Mouse (Mus musculus) neural tube, embryonic 10.5 days (tissue): ENCODE measurements around the gene Cap2.

ENCODE experiments used
- DNase-seq: peaks from one replicate; pipeline ENCODE4 v3.0.0-alpha.2; 2017; ENCODE audit warnings: low spot score; ENCODE audit errors: extremely low spot score

Gene Cap2

DNA sequence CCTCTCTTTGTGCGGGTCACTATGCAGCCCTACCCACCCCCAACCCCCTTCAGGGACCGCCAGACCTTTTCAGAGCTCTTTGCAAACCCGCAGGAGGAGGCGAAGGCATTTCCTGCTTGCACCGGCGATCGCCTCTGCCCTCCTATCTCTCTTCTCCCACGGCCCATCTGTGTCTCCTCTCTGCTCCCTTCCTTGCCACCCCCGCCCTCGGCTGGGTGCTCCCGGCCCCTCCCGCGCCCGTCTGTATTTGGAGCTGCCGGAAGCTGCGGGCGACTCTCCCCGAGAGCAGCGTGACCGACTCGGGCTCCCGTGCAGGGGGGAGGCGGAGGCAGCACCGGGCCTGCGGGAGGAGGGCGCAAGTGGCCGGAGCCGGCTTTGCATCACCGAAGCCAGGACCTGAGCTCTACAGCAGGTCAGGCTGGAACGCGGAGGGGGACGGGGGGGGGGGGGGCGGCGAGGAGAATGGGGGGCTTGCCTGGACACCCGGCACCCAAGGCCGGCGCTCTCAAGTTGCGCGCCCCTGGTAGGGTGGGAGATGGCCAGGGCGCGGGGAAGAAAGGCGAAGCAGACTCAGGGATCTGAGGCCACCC lies at the start of gene Cap2:
Cap2 (plus strand) TSS at position 49 of the 590 bp plus-strand sequence.
- peak; percentile 74 for DNase-seq

DNA sequence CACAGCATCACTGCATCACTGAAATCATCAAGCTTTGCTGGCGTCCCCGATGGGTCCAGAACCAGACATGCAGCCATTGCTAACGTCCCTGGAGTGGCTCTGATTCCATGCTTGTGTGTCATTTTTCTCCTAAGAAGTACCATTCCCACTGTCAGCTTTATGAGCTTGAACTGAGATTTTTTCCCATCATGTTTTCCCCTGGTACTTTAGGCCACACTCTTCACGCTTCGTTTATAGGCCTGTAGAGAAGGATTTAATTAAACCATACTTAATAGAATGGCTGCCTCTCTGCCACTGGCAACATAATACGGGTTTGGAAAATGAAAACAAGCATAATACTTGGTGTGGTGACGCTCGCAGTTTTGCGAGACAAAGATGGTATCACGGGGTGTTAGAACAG lies 42.1 kb upstream of the Cap2 start:
- no peak for DNase-seq

DNA sequence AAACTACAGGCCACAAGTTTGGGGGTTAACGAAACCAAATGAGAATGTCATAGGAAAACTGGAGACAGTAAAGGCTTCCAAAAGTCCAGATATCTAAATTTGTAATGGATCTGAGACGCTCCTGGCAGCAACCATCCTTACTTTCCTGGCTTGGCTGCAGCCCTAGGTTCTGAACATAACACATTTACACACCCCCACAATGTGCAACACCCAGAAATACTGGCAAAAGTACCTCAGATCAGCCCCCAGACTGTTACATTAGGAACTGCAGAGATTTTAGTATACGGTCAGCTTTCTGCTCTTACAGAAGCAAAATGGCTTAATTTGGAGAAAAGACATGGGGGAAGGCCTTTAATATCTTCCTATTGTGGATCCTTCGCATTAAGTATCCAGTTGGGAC lies 39.4 kb upstream of the Cap2 start:
- no peak for DNase-seq

DNA sequence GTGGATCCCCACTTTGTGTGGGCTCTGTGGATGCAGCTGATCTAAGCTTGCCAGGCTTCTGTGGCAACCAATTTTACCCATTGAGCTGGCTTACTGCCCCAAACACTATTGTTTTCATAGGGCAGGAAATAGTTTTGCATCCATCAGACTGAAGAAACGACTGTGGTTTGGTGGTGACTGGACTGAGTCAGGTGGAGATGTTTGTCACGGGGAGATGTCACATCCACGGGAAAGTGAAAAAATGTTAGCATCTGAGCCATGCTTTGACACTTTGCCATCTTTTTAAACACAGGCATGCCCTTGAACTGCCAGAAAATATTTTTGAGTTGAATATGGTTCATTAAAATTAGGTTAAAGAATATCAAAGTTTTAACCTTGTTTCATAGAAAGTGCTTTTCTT lies 37.9 kb upstream of the Cap2 start:
- DNase-seq, result no peak

DNA sequence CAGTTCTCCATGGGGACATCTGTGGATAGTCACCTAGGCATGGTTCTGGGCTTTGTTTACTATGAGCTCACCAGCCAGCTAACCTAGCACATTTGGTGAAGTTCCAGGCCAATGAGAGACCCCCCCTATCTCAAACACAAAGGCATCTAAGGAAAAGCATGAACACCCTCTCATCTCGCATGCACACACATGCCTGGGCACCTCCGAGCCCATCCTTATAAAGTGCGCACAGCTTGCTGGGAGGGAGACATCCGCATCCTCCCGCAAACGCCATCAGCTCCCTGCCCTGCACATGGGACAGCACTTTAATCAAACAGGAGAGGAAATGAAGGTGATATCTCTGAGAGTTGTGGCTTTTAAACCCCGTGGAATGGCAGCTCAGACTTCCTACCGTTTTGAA lies 33.4 kb upstream of the Cap2 start:
- DNase-seq, result no peak

DNA sequence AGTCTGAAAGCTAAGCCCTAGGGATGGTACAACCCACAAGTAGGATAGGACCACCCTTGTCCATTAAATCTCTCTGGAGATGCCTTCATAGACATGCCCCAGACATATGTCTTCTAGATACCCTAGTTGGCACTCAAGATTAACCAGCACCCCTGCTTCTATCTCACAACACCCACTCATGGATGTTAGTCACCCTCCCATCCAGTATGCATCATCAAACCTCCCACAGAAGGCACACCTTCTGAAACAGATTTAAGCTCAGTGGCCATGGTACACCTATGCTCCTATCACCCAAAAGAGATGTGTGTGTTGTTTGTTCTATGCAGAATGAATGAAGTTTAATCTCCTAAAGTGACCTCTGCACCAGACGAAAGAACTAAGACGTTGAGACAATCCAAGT lies 32.1 kb upstream of the Cap2 start:
- no peak for DNase-seq

DNA sequence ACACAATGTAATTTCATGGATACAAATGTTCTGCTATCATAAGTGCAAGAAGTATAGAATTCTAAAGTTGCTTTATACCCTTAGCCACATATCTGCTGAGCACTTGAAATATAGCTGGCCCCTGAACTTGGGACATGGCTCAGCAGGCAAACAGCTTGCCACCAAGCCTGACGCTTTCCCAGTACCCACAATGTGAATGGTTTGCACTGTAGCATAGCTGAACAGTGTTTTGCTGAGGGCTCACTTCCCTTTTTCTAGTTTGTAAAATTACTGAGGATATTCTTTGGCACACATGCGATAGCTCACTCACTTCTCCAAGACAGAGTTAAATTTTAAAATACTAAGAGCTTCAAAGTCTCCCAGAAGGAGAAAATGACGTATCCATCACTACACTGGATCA lies 20.4 kb upstream of the Cap2 start:
- DNase-seq, result no peak

DNA sequence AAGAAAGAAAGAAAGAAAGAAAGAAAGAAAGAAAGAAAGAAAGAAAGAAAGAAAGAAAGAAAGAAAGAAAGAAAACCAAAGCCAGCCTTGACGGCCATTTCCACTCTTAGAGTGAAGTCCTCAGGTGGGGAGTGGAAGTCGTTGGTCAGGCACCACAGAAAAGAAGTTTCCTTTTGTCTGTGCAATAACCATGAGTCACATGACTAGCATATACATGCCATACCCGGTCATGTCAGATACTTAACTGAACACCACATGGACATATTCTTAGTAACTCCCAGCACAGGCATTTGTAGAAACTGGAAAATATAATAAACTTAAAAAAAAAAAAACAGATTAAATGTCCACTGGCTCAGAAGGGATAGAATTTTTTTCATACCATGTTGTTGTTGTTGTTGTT lies 16.0 kb upstream of the Cap2 start:
- DNase-seq, result no peak

DNA sequence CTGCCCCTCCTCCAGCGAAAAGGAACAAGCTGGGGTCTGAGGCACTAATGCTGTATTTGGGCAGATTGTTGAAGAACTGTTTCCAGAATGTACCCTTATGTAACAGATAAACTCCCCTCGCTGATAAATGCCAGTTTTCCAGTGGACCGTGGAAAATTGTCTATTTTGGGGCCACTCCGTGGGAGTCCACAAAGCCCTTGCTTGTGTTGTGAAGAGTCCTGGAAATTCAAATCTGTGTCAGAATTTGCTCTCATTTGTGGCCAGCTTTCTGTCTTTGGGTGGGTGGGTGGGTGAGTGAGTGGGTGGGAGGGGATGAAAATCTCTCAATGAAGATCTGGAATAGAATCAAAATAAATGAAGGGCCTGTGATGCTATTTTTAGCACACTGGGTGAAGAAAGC lies 13.5 kb upstream of the Cap2 start:
- DNase-seq, result no peak

DNA sequence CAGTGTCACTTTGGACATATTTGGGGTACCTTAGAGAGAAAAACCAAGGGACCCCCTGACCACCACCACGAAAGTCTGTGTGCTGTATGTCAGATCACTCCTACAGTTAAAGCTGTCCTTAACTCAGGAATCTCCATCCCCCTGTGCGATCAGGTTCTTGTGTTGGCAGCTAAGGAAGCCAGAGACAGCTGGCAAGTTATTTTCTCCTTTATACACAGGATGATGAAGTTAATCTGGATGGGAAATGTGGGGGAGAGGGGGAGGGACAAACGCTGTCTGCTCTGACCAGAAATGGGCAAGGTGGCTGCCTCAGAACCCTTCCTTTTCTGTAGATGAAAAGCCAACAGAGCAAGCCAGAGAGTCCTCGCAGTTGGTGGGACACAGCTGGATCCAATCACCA lies 11.0 kb upstream of the Cap2 start:
- DNase-seq, result no peak

DNA sequence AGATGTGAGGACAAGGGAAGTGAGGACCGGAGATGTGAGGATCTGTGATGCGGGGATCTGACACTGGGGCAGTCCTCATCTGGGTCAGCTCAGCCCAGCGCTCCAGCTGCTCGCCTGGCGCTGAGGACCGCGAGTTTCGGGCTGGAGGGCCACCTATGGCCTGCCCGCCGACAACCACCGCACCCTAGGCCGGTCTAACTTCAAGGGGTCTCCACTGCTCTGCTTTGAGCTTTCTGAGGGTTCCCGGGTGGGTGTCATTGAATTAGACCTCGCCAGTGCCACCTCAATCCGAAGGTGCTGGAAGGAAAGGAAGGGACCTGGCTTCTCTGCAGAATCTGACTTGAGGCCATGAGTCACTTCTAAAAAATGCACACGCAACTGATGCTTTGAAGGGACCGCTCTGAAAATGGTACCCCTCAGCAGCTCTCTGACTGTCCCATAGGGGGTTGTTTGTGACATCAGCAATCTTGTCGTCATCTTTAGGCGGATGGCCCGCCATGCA lies 793 bp downstream of the Cap2 start:
- DNase-seq, result peak; percentile 55

DNA sequence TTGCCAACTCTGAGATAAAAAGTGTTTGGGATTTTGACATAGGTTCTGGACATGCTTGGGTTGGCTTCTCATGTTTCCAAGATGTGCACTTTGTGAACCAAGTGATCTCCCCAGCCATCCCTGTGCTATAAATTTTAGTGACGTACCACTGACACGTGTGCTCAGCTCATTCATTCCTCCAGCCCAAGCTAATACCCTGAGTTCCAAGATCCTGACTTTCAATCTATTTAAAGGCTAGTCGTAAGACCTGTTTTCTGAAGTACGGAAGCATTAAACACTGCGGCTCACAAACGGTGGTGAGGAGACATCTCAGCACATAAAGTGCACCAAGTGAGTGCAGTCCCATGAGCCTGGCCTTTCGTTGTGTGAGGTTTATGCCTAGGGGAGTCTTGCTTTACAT lies 6.3 kb downstream of the Cap2 start:
- no peak for DNase-seq

DNA sequence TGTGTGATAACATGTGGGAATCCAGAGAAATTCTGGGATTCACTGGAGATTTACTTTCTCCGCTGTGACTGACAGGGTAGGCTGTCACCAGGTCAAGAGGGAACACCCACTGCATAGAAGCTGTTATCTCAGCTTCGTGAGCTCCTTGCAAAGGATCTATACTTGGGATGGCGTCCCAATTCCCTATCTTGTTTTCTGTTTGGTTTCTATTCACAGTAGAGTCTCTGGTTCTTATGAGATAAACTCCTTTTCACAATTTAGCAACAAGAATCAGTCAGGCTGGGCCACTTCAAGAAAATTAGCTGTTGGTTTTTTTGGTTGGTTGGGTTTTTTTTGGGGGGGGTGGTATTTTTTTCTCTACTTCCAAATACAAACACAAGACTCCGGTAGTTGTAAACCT lies 7.2 kb downstream of the Cap2 start:
- DNase-seq, result no peak

DNA sequence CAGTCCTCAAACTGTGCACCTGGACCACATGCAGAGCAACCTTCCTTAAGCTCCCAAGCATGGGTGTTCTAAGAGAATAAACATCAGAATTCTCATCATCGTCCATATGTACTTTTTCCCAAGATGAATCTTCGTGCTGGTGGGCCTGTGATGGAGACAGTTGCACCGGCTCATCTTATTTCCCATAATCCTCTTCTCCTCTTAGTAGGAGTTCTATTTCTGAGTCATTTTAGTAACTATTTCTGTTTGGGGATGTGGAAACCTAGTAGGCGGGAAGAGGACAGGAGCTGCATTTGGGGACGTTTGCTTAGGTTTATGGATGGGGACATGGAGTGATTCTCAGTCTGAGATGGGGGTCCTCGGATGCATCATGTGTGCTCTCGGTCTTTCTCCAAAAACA lies 8.8 kb downstream of the Cap2 start:
- no peak for DNase-seq

DNA sequence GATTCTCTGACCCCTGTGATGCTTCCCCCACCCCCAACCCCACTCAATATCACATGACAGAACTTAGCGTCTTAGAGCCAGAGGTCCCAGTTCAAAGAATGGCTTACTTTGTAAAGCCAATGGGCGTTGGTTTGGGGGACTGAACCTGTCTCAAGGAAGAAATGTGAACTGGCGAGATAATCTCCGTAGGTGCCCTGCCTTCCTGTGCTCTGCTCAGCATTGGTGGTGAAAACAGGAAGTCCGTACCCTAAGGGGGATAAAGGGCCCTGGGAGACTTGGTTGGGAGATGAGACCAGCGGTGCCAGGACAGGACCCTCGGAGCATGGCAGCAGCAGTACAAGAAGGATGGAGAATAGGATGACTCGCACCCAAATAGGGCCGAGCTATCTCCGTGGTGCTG lies 12.8 kb downstream of the Cap2 start:
- DNase-seq, result no peak

DNA sequence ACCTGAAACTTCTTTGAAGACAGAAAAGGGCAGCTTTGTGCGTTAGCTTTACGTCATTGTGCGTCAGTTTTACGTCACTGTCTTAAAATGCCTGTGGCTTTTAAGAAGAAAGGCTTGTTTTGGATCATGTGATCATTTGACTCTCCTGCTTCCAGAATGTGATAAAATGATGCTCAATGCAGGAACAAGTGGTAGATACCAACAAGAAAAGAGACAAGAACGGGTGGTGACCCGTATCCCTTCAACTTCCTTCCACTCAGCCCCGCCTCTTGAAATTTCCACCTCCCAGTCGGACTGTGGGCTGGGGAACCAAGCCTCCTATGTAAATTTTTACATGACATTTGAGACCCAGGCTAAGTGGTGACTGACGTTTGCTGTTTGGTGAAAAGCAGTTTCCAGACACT lies 13.5 kb downstream of the Cap2 start:
- DNase-seq, result no peak

DNA sequence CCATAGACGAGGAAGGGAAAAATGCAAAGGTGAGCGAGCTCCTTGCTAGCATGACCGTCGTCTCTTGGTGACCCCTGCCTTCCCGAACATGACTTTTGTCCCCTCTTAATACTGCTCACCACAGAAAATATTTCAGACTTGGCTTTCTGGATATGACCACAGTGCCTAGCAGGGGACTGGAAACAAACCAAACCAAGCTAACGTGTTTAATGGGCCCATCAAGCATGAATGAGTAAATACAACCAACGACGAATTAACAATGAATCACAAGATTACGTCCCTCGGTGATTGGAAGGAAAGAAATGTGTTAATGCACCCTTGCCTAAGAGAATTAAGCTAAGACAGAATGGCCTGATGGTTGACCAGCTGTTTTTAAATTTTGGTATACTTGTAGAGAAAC lies 13.9 kb downstream of the Cap2 start:
- no peak for DNase-seq

DNA sequence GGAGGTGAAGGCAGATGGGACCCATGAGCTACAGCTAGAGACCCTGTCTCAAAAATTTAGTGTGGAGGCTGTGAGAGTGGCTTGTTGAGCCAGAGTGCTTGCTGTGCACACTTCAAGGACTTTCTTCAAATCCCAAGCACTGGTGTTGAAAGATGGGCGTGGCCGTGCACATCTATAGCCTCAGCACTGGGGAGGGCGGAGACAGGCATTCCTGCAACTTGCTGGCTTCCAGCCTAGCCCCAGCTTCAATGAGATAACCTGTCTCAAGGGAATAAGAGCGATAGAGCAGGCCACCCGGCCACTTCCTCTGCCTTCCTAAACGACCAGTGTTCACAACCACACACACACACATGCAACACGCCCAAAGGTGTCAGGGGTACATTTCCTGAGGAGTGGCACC lies 14.5 kb downstream of the Cap2 start:
- DNase-seq, result no peak

DNA sequence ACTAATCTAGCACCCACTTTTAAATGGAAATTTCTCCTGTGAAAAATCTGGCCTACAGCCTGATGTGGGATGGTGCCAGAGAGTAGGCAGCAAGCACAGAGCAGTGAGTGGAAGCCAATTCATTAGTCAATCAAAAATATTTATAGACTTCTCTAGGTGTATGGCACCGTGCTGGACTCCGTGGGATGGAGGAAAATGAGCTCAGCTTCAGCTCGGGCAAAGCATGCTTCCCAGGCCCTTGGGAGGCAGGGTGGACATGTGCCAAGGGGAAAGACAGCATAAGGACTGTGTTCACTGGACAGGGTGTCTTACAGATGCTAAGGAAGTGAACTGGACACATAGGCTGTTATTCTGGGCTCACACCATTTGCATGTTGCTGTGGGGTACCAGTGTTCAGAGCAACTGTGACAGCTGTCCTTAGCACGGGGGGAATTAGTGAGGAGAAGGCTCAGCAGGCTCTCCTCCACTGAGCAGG lies 15.6 kb downstream of the Cap2 start:
- DNase-seq, result no peak

DNA sequence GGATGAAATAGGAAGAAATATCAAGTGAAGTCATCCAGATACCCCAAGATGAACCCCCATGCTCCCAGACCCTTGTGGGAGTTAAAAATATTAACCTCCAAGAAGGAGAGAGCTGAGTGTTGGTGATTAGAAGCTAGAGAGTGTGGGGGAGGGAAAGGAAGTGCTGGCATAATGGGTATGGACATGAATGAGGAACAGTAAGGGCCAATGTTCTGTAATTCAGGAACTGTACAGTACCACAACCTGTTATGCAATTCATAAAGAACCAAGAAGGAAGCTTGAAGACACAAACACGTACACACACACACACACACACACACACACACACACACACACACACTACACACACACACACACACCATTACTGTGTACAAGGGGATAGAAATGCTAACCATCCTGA lies 19.8 kb downstream of the Cap2 start:
- no peak for DNase-seq

DNA sequence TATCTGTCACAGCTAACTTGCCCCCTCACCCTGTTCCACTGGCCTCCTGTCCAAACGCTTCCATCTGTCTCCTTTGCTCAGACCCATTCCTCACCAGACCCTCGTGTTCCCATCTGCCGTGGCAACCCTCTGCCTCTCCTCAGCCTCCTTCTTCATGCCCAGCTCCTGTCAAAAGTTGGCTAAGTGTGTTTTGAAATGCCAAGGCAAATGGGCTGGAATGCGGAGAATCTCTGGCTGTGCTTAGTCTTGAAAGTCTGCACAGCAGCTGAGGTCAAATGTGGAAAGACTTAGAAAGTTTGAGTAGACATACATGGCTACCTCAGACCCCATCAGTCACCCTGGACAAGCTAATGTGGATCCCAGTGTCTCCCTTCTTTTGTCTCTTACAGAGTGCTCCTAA lies 21.1 kb downstream of the Cap2 start:
- DNase-seq, result no peak

DNA sequence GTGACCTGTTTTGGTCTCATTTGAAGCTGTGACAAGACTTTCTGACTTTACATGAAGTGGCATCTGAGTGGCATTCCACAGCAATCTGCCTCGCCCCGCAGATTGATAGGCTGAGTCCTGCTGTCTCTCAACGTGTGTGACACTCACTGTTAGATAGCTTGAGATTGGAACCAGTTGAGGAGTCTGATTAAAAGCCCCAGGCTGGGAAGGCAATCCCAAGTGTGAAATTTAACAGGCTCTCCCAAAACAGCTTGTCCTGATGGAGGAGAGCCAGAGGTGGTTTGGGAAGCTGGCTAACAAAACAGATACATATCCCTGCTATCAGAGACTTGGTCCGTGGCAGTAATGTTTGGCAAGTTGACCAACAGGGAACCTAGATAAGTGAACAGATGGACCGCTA lies 21.6 kb downstream of the Cap2 start:
- DNase-seq, result no peak

DNA sequence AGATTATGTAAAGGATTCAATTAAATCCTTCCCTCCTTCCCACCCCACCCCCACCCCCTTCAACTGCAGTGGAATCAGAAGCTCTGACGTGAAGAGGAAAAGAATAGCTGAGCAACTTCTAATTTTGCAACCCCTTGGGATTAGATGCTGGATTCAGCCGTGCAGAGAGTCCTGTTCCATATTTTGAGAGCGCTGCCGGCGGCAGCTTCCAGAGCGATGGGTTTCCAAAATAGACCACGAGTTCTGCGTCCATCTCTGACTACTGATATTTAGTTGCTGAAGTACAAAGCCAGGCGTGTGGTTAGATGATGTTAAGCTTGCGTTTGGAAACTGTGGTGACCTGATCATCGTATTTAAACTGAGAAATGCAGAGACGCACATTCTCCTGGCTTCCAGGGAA lies 22.1 kb downstream of the Cap2 start:
- no peak for DNase-seq
